In the genomic region with DNA sequence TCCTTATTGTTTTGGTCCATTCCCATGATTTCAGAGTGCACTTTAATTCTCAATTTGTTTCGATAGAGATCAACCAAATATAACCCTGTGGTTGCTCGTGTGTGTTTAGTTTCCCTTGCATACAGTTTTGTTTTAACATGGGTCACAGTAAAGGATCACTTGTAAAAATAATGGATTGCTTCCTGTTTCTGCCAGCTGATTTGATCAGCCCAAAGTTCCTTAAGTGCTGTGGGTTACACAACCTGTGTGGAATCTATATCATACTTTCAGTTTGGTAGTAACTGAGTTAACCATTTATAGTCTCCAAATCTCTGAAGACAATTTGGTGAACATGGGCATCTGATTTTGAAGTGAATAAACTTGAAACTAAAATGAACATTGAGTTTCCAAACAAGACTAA, we compare ENCODE assay signal across 25 mouse cellular contexts. TPM values are rescaled to one million over a fixed set of nuclear protein-coding genes. Genes with fewer than 3 reads are reported as not detected.
"Had no signal": no experiment of that assay in that cellular context is flagged by ENCODE, and none has a peak within 500 bp of the region (broad histone marks: within the 10 kb centered on the region; RNA-seq: fewer than 3 reads in every experiment).

No protein-coding gene starts in this region.

- H3K9ac ChIP-seq: lung, embryonic 14.5 days; midbrain, embryonic 12.5 days; neural tube, embryonic 13.5 days; neural tube, embryonic 15.5 days had no signal

- DNase-seq: lung, adult 18-20 months; lung, embryonic 14.5 days; lung, postnatal 10 days; midbrain, embryonic 14.5 days; retina, postnatal 1 day; right cerebral cortex, adult 18-20 months; right cerebral cortex, postnatal 25 days; right cerebral cortex, postnatal 4 days; spleen, adult 18-20 months; thymus, adult 18-20 months; thymus, postnatal 14 days; thymus, postnatal 36 days had no signal

- H3K4me3 ChIP-seq: midbrain, embryonic 12.5 days; myocyte; neural tube, embryonic 13.5 days; neural tube, embryonic 15.5 days had no signal

- H3K9me3 ChIP-seq: midbrain, embryonic 12.5 days; neural tube, embryonic 13.5 days; neural tube, embryonic 15.5 days had no signal

- H3K36me3 ChIP-seq: midbrain, embryonic 12.5 days; neural tube, embryonic 13.5 days; neural tube, embryonic 15.5 days had no signal

- H3K27ac ChIP-seq: macrophage; midbrain, embryonic 12.5 days; neural tube, embryonic 13.5 days; neural tube, embryonic 15.5 days had no signal

- ATAC-seq: midbrain, embryonic 16.5 days had no signal

- H3K4me1 ChIP-seq: midbrain, embryonic 12.5 days had no signal

- H3K4me2 ChIP-seq: lung, embryonic 14.5 days; midbrain, embryonic 12.5 days; neural tube, embryonic 13.5 days; neural tube, embryonic 15.5 days had no signal

- H3K27me3 ChIP-seq: midbrain, embryonic 12.5 days; neural tube, embryonic 13.5 days; neural tube, embryonic 15.5 days had no signal

RNA-seq across cellular contexts. Expression of gene Gdf7, which starts 41.5 kb away (rescaled TPM):
- total RNA-seq: megakaryocyte, adult 5-6 weeks; megakaryocyte-erythroid progenitor cell, adult 5-6 weeks had no signal
- polyA plus RNA-seq: liver, embryonic 16.5 days; lung, embryonic 14.5 days; lung, embryonic 16.5 days; macrophage; small intestine, adult 2 months; stomach, embryonic 14.5 days; thymus, postnatal 0 days had no signal
